Mouse (Mus musculus) R1 (cell line): ENCODE results near the gene Actr1b.

ENCODE experiments used
- DNase-seq: peaks from one replicate; pipeline ENCODE4 v3.0.0-alpha.2; 2018; ENCODE audit warnings: low read depth, low spot score

Gene Actr1b

DNA sequence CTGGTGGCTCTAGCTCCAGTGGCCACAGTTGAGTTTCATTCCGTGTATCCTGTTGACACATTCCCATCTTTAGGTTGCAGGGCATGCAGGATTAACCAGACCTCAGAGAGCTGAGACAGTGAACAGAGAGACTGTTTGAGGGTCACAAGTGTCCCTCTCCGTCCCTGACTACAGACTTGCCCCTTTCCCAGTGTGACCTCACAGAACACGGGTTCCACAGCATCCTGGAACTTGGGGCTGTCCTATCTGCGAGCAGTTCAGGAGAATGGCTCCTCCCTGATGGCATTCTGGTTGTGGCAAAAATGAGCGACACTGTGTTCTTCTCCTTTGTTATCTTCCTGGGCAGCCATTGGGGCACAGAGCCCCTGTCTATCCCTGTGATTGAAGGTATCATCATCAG, at the start of gene Actr1b:
Gene Actr1b (minus strand): TSS at position 112 of the 400 bp plus-strand sequence.
- DNase-seq = no peak

DNA sequence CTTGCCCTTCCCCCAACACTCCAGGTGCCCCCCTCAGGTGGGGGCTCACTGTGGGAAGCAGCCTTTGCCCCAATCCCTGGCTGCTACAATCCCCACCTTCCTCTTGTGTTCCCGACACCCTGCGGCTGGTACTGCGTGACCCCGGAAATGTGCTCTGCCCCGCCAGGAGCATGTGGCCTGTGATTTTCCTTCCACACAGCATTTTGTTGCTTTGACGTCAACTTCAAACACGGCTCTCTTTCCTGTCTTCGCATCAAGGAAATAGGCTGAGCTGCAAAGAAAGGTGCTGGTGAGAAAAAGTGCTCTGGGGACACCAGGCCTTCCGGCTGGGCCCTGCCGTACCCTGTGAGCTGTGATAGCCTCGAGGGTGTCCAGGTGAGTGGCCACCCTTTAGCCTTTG, 47.3 kb upstream of the Actr1b start, which contains the start of gene Zap70:
Gene Zap70 (plus strand): TSS at position 231 of the 400 bp plus-strand sequence.
- no peak for DNase-seq

DNA sequence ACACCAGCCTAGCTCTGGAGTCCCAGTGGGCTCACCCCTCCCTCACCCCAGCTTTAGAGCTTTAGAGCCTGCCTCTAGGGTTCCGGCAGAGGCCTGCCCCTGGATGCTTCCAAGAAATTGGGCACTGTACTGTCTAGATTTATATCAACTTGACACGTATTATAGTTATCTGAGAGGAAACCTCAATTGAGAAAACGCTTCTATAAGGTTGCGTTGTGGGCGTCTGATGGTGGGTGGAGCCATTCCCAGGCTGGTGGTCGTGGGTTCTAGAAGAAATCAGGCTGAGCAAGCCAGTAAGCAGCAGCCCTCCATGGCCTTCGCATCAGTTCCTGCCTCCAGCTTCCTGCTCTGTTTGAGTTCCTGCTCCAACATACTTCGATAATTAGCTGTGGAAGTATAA, 46.8 kb upstream of the Actr1b start:
- no peak for DNase-seq

DNA sequence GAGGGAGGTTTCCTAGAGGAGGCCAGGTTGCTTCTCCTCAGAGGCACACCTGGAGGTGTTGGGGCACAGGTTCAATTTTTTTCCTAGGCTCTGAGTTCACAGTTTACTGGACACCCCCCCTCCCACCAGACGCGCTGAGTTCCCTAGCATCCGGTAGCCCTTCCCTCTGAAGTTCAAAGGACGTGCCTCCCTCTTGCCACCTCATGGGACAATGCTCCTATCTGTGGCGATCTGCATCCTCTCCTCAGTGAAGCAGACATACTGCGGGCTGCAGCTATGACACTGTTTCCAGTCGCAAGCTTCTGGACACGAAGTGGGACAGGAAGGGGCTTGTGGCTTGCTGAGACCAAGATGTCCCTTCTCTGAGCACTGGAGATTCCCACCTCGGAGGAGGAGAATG, 46.2 kb upstream of the Actr1b start:
- no peak for DNase-seq

DNA sequence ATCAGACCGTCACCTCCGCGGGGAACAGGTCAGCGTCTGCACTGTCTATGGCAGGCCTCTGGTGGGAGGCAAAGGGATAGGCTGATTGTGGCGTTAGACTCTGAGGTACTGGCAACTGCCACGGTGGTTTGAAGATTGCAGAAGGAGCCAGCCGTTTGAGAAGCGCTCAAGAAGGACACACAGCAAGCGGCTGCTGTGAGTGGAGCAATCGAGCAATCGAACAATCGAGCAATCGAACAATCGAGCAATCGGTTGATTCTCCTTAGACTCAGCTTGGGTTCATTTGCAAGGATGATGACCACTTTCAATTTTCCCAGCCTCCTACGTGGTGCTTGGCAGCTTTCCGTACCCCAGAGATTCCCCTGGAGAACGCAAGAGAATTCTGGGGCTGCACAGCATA, 44.9 kb upstream of the Actr1b start:
- peak; percentile 74 for DNase-seq

DNA sequence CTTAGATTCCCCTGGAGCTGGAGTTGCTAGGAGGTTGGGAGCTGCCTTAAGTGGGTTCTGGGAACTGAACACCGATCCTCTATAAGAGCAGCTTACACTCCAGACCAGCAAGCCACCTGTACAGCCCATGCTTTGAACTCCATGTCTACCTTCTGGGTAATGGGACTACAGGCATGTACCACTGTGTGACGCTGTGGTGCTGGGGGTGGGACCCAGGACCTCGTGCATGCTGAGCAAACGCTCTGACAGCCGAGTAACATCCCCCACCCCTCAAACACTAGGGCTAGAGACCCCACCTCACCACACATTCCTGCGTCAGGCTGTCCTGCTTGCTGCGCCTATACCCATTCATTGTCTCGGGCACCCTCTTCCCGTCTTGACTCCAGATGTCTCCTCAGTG, 44.3 kb upstream of the Actr1b start:
- peak; percentile 62 for DNase-seq

DNA sequence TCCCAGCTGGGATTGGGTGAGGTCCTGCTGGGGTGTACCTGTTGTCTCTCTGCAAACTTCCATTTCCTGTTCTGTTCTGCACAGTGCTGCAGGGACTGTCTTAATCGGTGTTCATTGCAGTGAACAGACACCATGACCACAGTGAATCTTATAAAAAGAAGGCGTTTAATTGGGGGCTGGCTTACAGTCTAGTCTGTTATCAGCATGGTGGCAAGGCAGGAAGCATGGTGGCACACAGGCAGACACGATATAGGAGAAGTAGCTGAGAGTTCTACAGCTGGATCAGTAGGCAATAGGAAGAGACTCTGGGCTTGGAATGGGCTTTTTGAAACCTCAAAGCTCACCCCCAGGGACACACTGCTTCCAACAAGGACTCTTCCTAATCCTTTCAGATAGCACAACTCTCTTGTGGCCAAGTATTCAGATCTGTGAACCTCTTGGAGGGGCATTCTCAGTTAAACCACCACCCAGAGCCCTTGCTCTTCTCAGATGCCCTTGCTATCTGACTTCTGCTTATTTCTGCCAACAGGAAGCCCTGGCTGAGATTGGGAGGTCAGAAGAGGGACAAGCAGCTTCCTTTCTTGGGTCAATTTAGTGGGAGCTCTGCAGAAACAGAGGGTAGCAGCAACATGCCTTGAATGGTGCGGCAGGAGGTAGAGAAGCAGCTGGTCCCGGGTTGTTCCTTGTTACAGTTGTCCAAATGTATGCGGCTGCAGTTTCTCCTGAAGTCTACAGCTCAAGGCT, 39.9 kb upstream of the Actr1b start:
- DNase-seq = no peak

DNA sequence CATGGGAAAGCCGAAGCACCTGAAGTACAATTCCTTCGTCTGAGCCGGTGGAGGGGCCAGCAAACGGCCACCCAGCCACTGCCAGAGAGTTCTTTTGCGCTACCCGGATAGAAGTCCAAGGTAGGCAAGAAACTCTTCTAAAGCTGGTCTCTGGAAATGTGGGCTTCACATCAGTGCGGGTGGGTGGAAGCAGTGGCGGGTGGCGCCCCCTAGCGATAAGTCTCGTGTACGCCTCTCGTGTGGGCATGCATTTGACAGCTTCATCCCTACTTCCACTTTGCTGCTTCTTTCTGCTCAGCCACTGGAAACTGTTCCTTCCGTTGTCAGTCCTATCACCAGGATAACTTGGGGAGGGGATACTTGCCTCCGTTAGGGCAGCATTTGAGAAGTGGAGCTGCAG, 32.2 kb upstream of the Actr1b start:
- DNase-seq = peak; percentile 61

DNA sequence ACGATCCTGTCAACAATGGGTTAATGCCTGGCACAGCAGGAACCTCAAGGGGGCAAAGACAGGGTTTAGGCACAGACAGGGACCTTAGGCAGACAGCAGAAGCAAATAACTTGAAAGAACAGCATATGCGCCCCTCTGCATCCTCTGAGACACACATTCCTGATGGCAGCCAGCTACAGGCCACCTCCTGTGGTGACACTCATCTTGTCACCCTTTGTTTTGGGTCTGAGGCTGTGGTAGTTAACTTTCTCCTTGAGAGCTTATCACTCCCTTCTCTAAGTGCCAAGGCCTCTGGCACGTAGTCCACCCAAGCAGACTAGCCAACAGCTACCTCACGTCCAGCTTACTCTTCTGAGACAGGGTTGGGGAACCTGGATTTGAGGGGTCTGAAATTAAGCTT, 31.4 kb upstream of the Actr1b start:
- DNase-seq = no peak

DNA sequence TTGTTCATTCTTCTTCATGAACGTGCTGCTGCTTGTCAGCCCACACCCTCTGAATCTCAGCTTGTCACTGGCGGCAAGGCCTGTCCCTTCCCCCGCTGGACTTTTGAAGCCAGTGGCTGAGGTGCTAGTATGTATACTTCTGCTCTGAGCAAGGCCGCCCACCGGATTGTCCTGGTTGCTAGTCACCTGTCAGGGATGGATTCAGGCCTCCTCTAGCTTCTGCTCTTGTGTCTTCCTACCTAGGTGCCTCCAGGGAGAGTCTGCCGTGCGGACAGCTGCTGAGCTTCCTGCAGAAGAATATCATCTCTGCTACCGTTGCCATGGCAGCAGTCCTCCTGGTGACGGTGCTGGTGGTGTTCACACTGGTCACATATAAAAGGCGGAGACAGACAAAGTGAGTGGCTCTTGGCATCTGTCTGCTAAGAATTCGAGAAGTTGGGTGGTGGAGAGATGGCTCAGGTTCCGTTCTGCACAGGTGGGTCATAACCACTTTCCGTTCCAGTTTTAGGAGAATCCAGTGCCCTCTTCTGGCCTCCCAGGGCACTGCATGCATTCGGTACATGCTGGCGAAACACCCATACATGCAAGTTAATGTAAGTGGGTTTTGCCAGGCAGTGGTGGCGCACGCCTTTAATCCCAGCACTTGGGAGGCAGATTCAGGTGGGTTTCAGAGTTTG, 30.2 kb upstream of the Actr1b start:
- DNase-seq = peak; percentile 79

DNA sequence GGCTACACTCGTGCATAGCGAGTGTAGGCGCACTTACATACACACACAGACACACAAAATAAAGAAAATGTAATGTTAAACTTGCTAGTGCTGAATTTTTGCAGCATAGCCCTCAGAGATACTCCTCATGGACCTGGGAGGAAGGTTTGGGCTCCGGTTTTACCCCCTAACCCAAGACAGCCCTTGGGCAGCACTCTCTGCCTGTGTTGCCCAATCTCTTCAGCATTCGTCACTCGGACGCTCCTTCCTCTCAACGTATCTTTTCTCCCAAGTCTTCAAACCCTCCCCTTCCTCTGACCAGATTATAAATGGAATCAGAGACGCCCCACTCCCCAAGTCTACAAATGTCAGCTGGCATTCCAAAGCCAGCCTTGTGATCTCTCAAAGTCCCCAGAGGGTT, 28.8 kb upstream of the Actr1b start:
- DNase-seq = no peak

DNA sequence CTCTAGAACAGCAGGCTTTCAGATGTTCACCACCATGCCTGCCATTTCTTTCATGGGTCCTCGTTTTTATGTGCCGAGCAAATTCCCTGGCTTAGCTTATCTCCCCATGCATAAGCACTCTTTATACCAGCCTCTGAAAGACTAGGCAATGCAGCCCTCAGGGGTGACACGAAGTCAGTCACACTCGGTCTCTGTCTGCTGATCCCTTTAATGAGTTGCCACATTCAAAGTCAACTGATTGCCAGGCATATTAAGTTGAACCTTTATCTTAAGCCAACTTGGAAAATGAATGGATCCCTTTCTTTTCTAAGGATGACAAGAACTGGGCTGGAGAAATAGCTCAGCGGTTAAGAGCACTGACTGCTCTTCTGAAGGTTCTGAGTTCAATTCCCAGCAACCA, 25.0 kb upstream of the Actr1b start:
- DNase-seq = no peak

DNA sequence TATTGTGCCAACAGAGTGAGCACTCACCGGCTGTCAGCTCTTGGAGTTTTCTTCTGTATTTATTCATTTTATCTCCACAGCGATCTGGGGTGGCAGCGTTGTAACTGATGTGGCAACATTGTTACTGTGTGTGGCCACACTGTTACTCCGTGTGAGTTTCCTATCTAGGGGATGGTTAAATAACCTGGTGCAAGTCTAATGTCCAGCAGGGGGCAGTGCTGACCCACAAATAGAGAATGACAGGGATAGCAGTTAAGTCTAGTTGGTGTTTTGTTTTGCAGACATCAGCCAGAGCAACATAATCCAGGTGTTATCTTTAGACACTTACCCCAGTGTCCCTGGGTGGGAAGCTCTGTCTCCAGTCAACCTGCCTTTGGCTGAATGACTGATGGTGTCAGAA, 23.1 kb upstream of the Actr1b start:
- peak; percentile 86 for DNase-seq

DNA sequence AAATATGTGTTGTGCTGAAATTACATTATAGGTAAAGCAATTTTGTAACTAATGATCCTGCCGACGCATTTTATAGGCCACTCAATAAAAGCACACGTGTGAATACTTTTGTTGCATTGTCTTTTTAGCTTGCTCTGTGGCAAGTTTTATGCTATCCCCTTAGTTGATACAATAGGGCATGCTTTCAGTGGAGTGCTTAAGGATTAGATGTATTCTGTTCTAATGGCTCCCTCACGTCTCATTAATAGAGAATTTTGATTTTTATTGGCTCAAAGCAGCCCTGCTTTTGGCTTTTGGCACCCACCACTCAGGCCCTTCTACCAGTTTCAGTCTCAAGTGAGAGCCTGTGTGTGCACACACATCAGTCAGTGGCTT, 9.8 kb upstream of the Actr1b start:
- DNase-seq = no peak

DNA sequence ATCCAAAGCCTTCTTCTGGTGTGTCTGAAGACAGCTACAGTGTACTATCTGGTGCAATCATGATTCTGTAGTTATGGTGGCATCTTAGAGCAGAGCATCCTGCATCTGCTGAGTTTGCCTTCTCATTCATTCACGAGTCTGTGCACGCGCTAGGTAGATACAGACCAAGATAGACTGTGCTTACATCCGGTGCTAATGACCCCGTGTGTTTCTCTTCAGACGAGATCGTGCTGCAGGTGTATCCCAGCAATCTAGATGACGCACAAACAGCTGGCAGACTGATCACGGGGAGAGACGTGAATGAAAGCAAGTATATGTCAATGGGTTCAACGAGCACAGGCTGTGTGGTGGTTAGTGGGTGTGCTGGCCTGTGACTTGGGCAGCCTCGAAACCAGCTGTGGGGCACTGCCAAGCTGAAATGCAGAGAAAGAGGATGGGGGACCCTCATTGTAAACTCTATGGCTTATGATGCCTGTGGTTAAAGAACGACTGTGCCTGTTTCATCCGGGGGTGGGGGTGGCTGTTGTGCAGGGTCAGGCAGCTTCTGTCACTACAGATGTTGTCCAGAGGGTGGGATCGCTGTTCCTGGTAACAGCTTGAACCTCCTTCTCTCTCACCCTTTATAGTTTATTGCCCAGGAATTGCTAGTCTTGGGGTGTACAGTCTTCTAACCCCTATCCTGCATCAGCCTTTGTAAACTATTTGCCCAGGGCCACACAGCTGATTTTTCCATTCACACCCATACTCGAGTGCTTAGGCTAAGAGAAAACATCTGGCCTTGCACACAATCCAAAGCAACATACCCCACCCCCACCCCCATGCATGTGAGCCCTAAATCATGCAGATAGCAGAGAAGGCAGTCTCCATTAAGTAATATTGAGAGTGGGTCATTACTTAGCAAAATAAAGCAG, 9.2 kb upstream of the Actr1b start:
- no peak for DNase-seq

DNA sequence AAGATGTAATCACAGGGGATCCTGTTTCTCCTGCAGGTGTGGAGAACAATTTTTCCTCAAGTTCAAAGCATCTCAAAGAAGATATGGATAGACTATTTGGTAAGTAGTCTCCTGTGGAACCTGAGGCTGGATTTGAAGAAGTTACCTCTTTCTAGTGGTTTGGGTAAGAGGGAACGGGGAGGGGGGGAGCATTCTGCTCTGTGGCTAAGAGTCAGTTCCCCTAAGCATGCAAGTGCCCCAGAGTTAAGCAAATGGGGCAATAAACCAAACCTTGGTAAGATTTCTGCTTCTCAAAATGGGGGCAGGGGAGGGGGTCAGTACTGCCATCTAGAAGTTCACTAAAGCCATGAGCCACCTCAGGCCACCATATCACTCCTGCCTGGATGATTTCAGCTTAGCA, 4.6 kb upstream of the Actr1b start:
- no peak for DNase-seq

DNA sequence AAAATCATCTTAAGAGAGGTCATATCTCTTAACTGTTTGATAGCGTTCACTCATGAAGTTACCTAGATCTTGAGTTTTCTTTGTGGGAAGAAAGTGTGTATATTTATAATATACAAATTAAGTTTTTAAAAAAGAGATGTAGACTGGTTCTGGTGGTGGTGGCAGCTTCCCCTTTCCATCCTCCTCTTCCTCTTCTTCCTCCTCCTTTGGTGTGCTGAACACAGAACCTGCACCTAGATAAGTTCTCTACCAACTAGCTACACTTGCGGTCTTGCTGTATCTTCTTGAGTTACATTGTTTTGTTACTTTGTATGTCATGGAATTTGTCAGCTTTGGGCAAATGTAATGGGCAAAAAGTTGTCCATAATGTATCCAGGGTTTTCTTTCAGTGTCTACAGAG, 3.1 kb downstream of the Actr1b start:
- no peak for DNase-seq

DNA sequence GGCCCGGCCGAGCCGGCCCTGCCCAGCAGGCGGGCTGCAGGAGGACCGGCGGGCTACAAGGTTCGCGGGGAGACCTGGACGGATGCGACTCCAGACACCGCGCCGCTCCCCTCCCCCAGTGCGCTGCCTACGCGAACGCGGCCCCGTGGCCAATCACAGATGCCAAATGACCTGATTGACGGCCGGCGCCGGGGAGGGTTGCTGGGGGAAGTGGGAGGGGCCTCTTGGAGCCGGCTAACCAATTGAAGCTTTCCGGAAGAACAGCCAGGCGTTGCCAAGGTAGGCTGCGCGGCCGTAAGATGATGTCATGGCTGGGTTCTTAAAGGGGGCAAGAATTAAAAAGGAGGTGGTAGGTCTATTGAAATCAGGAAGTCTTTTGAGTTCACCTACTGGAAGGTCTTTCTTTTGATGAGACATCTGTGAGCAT, 4.4 kb downstream of the Actr1b start, which contains the start of gene 4933424G06Rik:
Gene 4933424G06Rik (plus strand): TSS at position 296 of the 427 bp plus-strand sequence.
- peak; percentile 98 for DNase-seq

DNA sequence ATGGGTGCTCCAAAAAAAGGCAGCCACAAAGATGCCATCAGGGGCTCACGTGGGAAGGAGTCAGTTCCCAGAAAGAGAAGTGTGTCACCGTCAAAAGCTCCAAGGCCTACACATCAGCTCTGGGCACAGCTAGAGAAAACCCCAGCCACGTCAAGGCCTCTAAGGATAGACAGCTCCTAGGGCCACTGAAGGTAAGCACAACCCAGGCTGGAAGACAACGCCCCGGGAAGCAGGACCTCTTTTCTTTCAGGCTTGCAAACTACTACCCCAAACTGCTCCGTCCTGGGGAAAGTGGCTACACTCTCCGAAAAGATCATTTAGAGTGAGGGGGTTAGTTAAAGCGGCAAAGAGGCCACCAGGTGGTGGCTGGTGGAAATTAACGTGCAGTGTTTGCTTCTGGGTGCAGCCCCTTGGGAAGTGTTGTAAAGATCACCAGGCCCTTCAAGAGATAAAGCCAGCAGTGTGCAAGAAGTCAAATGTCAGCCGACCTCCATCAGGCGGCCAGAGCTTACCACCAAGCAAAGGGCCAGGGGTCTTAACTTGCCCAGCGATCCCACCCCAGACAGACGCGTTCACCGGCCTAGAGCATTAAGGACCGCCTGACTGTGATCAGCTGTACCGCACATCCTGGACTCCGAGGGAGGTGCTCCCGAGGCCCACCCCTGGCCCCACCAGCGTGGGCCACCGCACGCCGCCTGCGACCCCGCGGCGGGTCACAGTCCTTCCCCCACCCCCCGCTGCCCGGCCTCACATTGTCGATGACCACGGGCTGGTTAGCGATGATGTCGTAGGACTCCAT, 5.0 kb downstream of the Actr1b start:
- DNase-seq = peak; percentile 64

DNA sequence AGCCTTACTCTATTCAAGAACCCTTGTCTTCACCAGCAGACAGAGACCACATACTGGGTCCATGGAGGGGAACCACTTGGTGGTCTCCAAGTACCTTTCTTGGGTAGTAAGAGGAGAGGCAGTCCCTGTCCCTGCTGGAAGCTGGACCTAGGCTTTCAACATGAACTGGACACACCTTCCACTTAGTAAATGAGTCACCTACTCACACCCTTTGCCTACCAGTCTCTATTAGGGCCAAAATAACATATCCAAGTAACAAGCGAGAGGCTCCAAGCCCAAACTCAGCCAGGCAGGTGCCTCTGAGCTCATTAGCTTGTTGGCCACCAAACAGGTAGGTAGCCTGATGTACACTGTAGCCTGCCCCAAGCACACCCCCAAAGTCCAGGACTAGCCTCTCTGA, 5.6 kb downstream of the Actr1b start:
- DNase-seq = no peak

DNA sequence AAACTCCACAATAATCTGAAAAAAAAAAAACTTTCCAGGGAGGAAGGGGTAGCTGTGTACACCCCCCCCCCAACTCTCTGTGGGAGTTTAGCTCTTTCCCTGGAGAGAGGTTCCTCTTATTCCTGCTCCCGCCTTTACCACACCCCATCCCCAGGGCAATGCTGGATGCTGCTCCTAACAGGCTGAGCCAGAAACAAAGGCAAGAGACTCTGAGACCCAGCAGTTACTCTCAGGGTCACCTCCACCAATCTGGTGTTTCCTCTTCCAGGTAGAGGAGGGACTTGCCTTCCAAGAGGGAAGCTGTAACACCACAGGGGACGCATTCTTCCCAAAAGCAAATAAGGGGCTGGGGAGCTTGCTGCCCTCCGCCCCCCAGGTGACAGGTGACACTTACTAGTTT, 6.4 kb downstream of the Actr1b start:
- peak; percentile 93 for DNase-seq
